Mouse (Mus musculus) midbrain, embryonic 12.5 days (tissue): ENCODE measurements around the gene Cnnm2. TPM values are rescaled to one million over a fixed set of nuclear protein-coding genes. Genes with fewer than 3 reads are reported as not detected.

Source experiments
- ATAC-seq: fragments of 200-750 bp; cut with Nextera tagmentation; 2 replicates; pipeline ENCODE4 v1.8.0; 2017; ENCODE audit warnings: low read depth, moderate TSS enrichment, moderate library complexity; ENCODE audit not compliant: low FRiP score
- H3K27ac ChIP-seq: fragments of 300-500 bp; sonication (generic); replicated peaks from 2 replicates; pipeline ENCODE4 v1.5.1; 2016; ENCODE audit warnings: mild to moderate bottlenecking
- H3K27me3 ChIP-seq: fragments of 300-500 bp; sonication (generic); 2 replicates; pipeline ENCODE4 v1.6.1; 2016; ENCODE audit warnings: mild to moderate bottlenecking
- H3K36me3 ChIP-seq: fragments of 300-500 bp; sonication (generic); 2 replicates; pipeline ENCODE4 v1.6.1; 2016
- H3K4me1 ChIP-seq: fragments of 300-500 bp; sonication (generic); 2 replicates; pipeline ENCODE4 v1.6.1; 2016
- H3K4me2 ChIP-seq: fragments of 300-500 bp; sonication (generic); replicated peaks from 2 replicates; pipeline ENCODE4 v1.6.1; 2016; ENCODE audit warnings: mild to moderate bottlenecking, moderate library complexity
- H3K4me3 ChIP-seq: fragments of 300-500 bp; sonication (generic); 2 replicates; pipeline ENCODE4 v1.5.1; 2016; ENCODE audit warnings: mild to moderate bottlenecking
- H3K9ac ChIP-seq: fragments of 300-500 bp; sonication (generic); replicated peaks from 2 replicates; pipeline ENCODE4 v1.6.1; 2016; ENCODE audit warnings: mild to moderate bottlenecking, moderate library complexity
- H3K9me3 ChIP-seq: fragments of 300-500 bp; sonication (generic); 2 replicates; pipeline ENCODE4 v1.6.1; 2016; ENCODE audit warnings: mild to moderate bottlenecking
- WGBS: fragments of 180-500 bp; shearing (Covaris S2); methylation state at CpG from one replicate; pipeline ENCODE4 v1.1.7; 2016; 5-methylcytosine and 5-hydroxymethylcytosine counted together
- polyA plus RNA-seq: library from polyadenylated mRNA; unstranded; fragments of >200 nt; fragmentation: Nextera tagmentation; extraction: Ambion mirVana; gene quantifications from 2 replicates; pipeline ENCODE4 v1.2.1, GENCODE M21; 2016

Cnnm2 gene
- polyA plus RNA-seq, 1 experiment from 2014 or later: 7.2 TPM

GRCm38 (mm10) chr19:46802306-46802705 is 40.9 kb downstream of the Cnnm2 start:
- no peaks in the 10 kb centered on the region for H3K36me3 ChIP-seq
- H3K4me1 ChIP-seq: no peaks in the 10 kb centered on the region
- no peak overlapping the region for H3K4me2 ChIP-seq
- H3K27ac ChIP-seq: no peak overlapping the region
- H3K4me3 ChIP-seq: no peak overlapping the region
- H3K9me3 ChIP-seq: no peaks in the 10 kb centered on the region
- 58% methylated on average over 9 of the region's 9 CpGs for WGBS
- no peak for ATAC-seq
- H3K9ac ChIP-seq: no peak overlapping the region
- no peaks in the 10 kb centered on the region for H3K27me3 ChIP-seq

GRCm38 (mm10) chr19:46803732-46804131 is 42.3 kb downstream of the Cnnm2 start:
- WGBS: 76% methylated on average over 2 of the region's 2 CpGs
- Histone ChIP-seq H3K4me3 (no peak overlapping the region), H3K9me3 (no peaks in the 10 kb centered on the region), H3K4me1 (no peaks in the 10 kb centered on the region), H3K4me2 (no peak overlapping the region), H3K27me3 (no peaks in the 10 kb centered on the region), H3K9ac (no peak overlapping the region), H3K36me3 (no peaks in the 10 kb centered on the region), H3K27ac (no peak overlapping the region)
- no peak for ATAC-seq

GRCm38 (mm10) chr19:46804751-46805150 is 43.4 kb downstream of the Cnnm2 start:
- no peaks in the 10 kb centered on the region for H3K4me1 ChIP-seq
- WGBS: 91% methylated on average over 6 of the region's 6 CpGs
- no peaks in the 10 kb centered on the region for H3K9me3 ChIP-seq
- no peak overlapping the region for H3K9ac ChIP-seq
- no peak overlapping the region for H3K27ac ChIP-seq
- H3K36me3 ChIP-seq: no peaks in the 10 kb centered on the region
- no peak overlapping the region for H3K4me2 ChIP-seq
- no peak for ATAC-seq
- no peaks in the 10 kb centered on the region for H3K27me3 ChIP-seq
- H3K4me3 ChIP-seq: no peak overlapping the region

GRCm38 (mm10) chr19:46805933-46806688 is 44.7 kb downstream of the Cnnm2 start:
- Histone ChIP-seq H3K27ac (no peak overlapping the region), H3K27me3 (no peaks in the 10 kb centered on the region), H3K36me3 (no peaks in the 10 kb centered on the region), H3K4me2 (no peak overlapping the region), H3K9ac (no peak overlapping the region), H3K9me3 (no peaks in the 10 kb centered on the region), H3K4me1 (no peaks in the 10 kb centered on the region), H3K4me3 (no peak overlapping the region)
- 74% methylated on average over 9 of the region's 9 CpGs for WGBS
- no peak for ATAC-seq

GRCm38 (mm10) chr19:46808261-46808660 is 46.9 kb downstream of the Cnnm2 start:
- WGBS: 97% methylated on average over 5 of the region's 5 CpGs
- H3K9ac ChIP-seq: no peak overlapping the region
- no peak overlapping the region for H3K27ac ChIP-seq
- H3K4me1 ChIP-seq: no peaks in the 10 kb centered on the region
- no peak overlapping the region for H3K4me2 ChIP-seq
- H3K9me3 ChIP-seq: no peaks in the 10 kb centered on the region
- no peaks in the 10 kb centered on the region for H3K36me3 ChIP-seq
- H3K27me3 ChIP-seq: no peaks in the 10 kb centered on the region
- no peak for ATAC-seq
- H3K4me3 ChIP-seq: no peak overlapping the region

GRCm38 (mm10) chr19:46809031-46809430 is 47.6 kb downstream of the Cnnm2 start:
- H3K4me3 ChIP-seq: no peak overlapping the region
- no peaks in the 10 kb centered on the region for H3K4me1 ChIP-seq
- 85% methylated on average over 5 of the region's 5 CpGs for WGBS
- H3K9ac ChIP-seq: no peak overlapping the region
- ATAC-seq: no peak
- no peaks in the 10 kb centered on the region for H3K27me3 ChIP-seq
- no peaks in the 10 kb centered on the region for H3K36me3 ChIP-seq
- no peaks in the 10 kb centered on the region for H3K9me3 ChIP-seq
- no peak overlapping the region for H3K4me2 ChIP-seq
- no peak overlapping the region for H3K27ac ChIP-seq

- Histone ChIP-seq H3K9ac (no peak overlapping the region), H3K4me2 (no peak overlapping the region), H3K36me3 (no peaks in the 10 kb centered on the region), H3K4me1 (peaks cover 5% of the 10 kb centered on the region; the same call in 1 of the 2 replicates), H3K27me3 (no peaks in the 10 kb centered on the region), H3K4me3 (no peak overlapping the region), H3K27ac (no peak overlapping the region), H3K9me3 (no peaks in the 10 kb centered on the region)
- no peak for ATAC-seq
- WGBS: 66% methylated on average over 7 of the region's 7 CpGs
These were observed 57.9 kb downstream of the Cnnm2 start for GRCm38 (mm10) chr19:46819276-46819675.

- WGBS: 96% methylated on average over 4 of the region's 4 CpGs
These were observed 61.1 kb downstream of the Cnnm2 start for GRCm38 (mm10) chr19:46822491-46822890.

GRCm38 (mm10) chr19:46823759-46824158 is 62.4 kb downstream of the Cnnm2 start:
- Histone ChIP-seq H3K9ac (no peak overlapping the region), H3K4me2 (no peak overlapping the region), H3K27ac (no peak overlapping the region), H3K27me3 (no peaks in the 10 kb centered on the region), H3K36me3 (no peaks in the 10 kb centered on the region), H3K4me3 (no peak overlapping the region), H3K4me1 (no peaks in the 10 kb centered on the region), H3K9me3 (no peaks in the 10 kb centered on the region)
- WGBS: 88% methylated on average over 5 of the region's 5 CpGs
- no peak for ATAC-seq

More at GRCm38 (mm10) chr19:46822491-46822890, 61.1 kb downstream of the Cnnm2 start:
- no peaks in the 10 kb centered on the region for H3K36me3 ChIP-seq
- no peaks in the 10 kb centered on the region for H3K27me3 ChIP-seq
- no peak overlapping the region for H3K4me3 ChIP-seq
- no peak overlapping the region for H3K27ac ChIP-seq
- H3K9ac ChIP-seq: no peak overlapping the region
- H3K4me2 ChIP-seq: no peak overlapping the region
- peaks cover 5% of the 10 kb centered on the region; the same call in 1 of the 2 replicates for H3K4me1 ChIP-seq
- no peak for ATAC-seq
- no peaks in the 10 kb centered on the region for H3K9me3 ChIP-seq

GRCm38 (mm10) chr19:46824867-46825266 is 63.5 kb downstream of the Cnnm2 start:
- Histone ChIP-seq H3K4me1 (no peaks in the 10 kb centered on the region), H3K4me3 (no peak overlapping the region), H3K27me3 (no peaks in the 10 kb centered on the region), H3K4me2 (no peak overlapping the region), H3K36me3 (no peaks in the 10 kb centered on the region), H3K9ac (no peak overlapping the region), H3K27ac (no peak overlapping the region), H3K9me3 (no peaks in the 10 kb centered on the region)
- 88% methylated on average over 7 of the region's 7 CpGs for WGBS
- no peak for ATAC-seq

GRCm38 (mm10) chr19:46827654-46828165 is 66.3 kb downstream of the Cnnm2 start:
- no peak overlapping the region for H3K4me2 ChIP-seq
- no peak overlapping the region for H3K9ac ChIP-seq
- no peak overlapping the region for H3K27ac ChIP-seq
- no peaks in the 10 kb centered on the region for H3K4me1 ChIP-seq
- H3K36me3 ChIP-seq: no peaks in the 10 kb centered on the region
- H3K27me3 ChIP-seq: no peaks in the 10 kb centered on the region
- ATAC-seq: no peak
- no peak overlapping the region for H3K4me3 ChIP-seq
- H3K9me3 ChIP-seq: no peaks in the 10 kb centered on the region
- 89% methylated on average over 5 of the region's 5 CpGs for WGBS

- Histone ChIP-seq H3K36me3 (no peaks in the 10 kb centered on the region), H3K4me1 (no peaks in the 10 kb centered on the region), H3K4me3 (no peak overlapping the region), H3K9ac (no peak overlapping the region), H3K27me3 (no peaks in the 10 kb centered on the region), H3K9me3 (no peaks in the 10 kb centered on the region), H3K27ac (no peak overlapping the region), H3K4me2 (no peak overlapping the region)
- ATAC-seq: no peak
- 63% methylated on average over 3 of the region's 3 CpGs for WGBS
These were observed 67.6 kb downstream of the Cnnm2 start for GRCm38 (mm10) chr19:46828961-46829360.
